Mouse (Mus musculus) liver, postnatal 0 days (tissue): ENCODE data around the gene Slc39a11.

ENCODE experiments used
- CTCF ChIP-seq: sonication (generic); IDR thresholded peaks from 2 replicates; pipeline ENCODE4 v1.5.1; 2016; ENCODE audit warnings: antibody characterized with exemption, low read depth
- EP300 ChIP-seq: IDR thresholded peaks from 2 replicates; pipeline ENCODE4 v1.6.1; 2016; ENCODE audit warnings: antibody characterized with exemption, low read depth, mild to moderate bottlenecking

GRCm38 (mm10) chr11:113263971-113264370 lies 385.9 kb downstream of the Slc39a11 start:
- no peak for TF ChIP-seq CTCF
- no peak for TF ChIP-seq EP300
